Mouse (Mus musculus) right cerebral cortex, adult 2 months (tissue): ENCODE measurements around the gene Fam43a.

Experiments used
- DNase-seq, 2 experiments: peaks; one replicate each; pipeline ENCODE4 v3.0.0; 2021 to 2022; ENCODE audit warnings: low spot score in 2 of 2

Fam43a gene

GRCm38 (mm10) chr16:30595835-30596557 is 3.5 kb upstream of the Fam43a start:
- DNase-seq, result peak in 1 of 2 experiments; percentile 19

DNA sequence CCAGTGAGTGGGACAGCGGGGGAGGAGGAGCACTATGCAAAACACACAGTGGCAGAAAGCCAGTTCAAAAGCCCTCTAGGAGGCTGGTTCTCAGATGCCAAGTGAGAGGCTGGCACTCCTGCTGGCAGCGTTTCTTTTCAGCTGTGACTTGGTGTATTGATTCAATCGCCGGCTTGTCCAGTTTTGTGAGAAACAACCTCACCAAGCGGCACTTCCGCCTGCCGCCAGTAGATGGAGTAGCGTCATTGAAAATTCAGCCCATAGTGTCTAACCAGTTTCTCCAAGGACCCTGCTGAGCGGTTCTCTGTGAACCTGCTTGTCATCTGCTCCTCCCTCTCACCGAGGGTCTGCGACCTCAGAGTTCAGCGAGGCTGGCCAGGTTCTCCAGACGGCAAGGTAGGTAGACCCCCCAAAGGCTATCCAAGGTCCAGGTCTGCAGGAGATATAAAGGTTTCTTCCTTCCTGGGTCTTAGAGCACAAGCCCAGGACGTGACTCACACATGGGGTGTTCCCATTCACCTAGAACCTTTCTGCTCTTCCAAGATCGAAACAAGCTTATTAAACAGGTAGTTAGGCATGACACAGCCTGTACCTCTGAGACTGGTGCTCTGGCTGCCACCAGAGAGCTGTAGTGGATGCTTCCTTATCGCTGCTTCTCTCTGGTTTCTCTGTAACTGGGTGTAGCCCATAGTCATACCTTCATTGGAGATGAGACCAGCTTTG is 2.4 kb upstream of the Fam43a start:
- DNase-seq, result peak; percentile 98 to 99

DNA sequence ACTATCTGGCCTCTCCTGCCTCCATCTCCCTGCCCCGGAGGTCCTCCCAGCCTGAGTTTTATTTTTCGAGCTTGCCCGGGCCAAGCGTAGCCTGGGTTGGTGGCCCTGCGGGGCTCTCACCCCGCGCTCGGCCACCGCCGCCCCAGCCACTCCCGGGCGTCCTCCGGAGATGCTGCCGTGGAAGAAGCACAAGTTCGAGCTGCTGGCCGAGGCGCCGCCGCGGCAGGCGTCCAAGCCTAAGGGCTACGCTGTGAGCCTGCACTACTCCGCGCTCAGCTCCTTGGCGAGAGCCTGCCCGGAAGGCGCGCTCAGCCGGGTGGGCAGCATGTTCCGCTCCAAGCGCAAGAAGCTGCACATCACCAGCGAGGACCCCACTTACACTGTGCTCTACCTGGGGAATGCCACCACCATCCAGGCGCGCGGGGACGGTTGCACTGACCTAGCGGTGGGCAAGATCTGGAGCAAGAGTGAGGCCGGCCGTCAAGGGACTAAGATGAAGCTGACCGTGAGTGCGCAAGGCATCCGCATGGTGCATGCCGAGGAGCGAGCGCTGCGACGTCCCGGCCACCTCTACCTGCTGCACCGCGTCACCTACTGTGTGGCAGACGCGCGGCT is 1.0 kb downstream of the Fam43a start:
- peak; percentile 26 to 54 for DNase-seq

DNA sequence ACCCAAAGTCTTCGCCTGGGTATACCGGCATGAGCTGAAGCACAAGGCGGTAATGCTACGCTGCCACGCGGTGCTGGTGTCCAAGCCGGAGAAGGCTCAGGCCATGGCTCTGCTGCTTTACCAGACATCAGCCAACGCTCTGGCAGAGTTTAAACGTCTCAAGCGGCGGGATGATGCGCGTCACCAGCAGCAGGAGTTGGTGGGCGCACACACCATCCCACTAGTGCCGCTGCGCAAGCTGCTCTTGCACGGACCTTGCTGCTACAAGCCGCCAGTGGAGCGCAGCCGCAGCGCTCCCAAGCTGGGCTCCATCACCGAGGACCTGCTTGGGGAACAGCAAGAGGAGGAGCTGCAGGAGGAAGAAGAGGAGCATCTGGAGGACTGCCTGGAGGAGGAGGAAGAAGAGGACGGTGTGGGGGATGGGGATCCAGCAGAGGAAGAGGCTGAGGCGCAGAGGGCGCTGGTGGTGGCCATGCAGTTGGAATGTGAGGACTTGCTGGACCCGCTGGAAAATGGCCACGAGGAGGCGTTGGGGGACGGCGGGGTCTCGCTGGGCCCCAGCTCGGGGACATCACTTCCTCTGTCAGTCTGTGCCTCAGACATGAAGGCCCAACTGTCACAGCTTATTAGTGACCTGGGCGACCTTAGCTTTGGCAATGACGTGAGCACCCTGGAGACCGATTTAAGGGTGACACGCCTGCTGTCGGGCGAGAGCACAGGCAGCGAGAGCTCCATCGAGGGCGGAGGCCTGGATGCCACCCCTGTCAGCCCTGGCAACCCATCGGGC is 1.7 kb downstream of the Fam43a start:
- peak; percentile 68 to 70 for DNase-seq

DNA sequence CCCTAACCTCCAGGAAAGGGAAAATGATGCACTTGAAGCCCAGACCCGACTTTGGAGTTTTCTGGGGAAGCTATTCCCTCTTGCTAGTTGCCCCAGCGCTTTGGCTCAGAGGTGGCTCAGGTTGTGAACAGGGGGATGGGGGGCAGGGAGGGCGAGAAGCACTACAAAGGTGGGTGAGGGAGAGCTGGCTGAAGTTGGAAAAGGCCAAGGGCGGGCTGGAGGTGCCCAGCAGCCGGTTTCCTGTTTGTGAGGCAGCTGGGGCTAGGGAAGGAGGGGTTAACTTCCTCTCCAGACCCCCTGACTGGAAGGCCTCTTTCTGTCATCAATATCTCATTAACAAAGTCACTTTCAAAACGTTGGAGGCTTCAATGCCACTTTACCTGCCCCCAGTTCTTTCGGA is 2.4 kb downstream of the Fam43a start:
- no peak for DNase-seq

GRCm38 (mm10) chr16:30602684-30603530 is 3.4 kb downstream of the Fam43a start:
- no peak for DNase-seq

DNA sequence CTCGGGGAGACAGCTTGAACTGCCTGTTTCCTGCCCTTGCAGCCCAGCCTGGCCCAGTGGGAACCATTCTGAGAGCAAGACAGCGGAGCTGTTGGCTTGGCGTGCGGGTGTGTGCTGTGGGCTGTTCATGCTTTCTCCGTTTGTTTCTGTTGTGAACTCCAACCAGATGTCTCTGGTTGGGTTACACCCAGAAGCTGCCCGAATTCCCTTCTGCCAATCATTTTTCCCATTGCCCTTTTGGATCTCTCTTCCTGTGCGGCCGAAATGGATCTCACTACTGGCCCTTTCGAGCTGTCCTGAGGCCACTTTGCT is 4.0 kb downstream of the Fam43a start:
- DNase-seq, result no peak

GRCm38 (mm10) chr16:30604061-30604806 is 4.7 kb downstream of the Fam43a start:
- no peak for DNase-seq

GRCm38 (mm10) chr16:30604807-30605137 is 5.2 kb downstream of the Fam43a start:
- DNase-seq, result peak in 1 of 2 experiments; percentile 22

- no peak for DNase-seq
Measured at GRCm38 (mm10) chr16:30605528-30605927, 6.0 kb downstream of the Fam43a start.

DNA sequence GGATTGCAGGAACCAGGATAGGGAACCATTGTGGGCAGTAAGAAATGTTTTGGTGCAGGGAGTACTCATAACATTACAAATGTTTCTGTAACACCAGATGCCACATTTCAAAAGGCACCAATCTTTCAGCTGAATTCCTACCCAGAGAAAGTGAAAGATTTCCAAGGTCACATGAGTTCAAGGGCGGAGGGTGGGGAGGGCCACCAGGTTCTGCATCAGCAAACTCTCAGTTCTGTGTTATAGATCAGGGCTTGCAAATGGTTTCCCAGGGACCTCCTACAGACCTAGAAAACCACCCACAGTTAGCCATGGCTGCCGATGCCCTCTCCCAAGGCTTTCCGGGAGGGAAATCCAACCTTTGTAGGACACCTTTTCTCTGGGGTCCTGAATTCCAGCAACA is 8.3 kb downstream of the Fam43a start:
- no peak for DNase-seq

GRCm38 (mm10) chr16:30611331-30611730 is 11.8 kb downstream of the Fam43a start:
- no peak for DNase-seq

DNA sequence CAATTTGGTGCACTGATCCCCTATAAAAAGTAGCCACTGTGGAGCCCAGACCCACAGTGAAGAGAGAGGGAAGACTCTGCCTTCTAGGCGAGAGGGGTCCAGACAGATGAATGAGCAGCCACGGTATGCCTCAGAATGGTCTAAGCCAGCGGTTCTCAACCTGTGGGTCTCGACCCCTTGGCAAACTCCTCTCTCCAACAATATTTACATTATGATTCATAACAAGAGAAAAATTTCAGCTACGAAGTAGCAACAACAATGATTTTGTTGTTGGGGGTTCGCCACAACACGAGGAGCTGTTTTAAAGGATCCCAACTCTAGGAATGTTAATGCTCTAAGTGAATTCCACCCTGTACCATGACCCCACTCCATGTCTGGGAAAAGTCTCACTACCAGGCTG is 13.6 kb downstream of the Fam43a start:
- DNase-seq, result no peak

DNA sequence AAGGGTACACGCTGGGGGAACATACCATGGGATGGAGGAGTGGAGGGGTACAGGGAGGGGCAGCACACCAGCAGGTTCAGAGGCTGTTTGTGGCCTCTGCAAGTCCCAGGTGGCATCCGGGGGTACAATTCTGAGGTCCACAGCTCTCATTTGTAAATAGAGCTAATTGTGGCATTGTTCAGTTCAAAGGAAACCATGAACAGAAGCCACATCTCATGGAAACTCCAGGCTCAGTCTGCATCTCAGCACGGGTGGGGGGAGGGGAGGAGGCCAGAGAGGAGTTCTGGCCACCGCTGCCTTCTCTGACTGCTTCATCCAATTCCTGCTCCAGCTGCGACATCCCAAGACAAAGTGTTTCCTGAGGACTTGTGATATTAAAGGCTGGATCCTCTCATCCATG is 14.6 kb downstream of the Fam43a start:
- DNase-seq, result no peak

- no peak for DNase-seq
Measured at GRCm38 (mm10) chr16:30614705-30615317, 15.3 kb downstream of the Fam43a start.

- DNase-seq, result no peak
Measured at GRCm38 (mm10) chr16:30616281-30616680, 16.8 kb downstream of the Fam43a start.

- DNase-seq, result no peak
Measured at GRCm38 (mm10) chr16:30623645-30624044, 24.1 kb downstream of the Fam43a start.

DNA sequence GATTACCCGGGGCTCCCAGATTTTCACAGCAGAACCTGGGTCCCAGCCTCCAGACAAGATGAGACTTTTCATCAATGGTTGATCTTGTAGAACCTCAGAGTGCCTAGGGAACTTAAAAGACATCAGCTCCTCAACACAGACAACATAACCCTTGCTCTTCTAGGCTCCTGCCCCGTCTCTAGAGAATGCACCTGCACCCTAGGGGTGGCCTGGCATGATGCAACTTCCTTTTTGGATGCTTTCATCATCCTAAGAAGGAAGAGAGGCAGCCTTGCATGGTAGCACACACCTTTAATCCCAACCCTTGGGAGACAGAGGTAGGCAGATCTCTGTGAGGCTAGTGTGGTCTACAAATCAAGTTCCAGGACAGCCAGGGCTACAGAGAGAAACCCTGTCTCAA is 25.1 kb downstream of the Fam43a start:
- DNase-seq, result no peak

DNA sequence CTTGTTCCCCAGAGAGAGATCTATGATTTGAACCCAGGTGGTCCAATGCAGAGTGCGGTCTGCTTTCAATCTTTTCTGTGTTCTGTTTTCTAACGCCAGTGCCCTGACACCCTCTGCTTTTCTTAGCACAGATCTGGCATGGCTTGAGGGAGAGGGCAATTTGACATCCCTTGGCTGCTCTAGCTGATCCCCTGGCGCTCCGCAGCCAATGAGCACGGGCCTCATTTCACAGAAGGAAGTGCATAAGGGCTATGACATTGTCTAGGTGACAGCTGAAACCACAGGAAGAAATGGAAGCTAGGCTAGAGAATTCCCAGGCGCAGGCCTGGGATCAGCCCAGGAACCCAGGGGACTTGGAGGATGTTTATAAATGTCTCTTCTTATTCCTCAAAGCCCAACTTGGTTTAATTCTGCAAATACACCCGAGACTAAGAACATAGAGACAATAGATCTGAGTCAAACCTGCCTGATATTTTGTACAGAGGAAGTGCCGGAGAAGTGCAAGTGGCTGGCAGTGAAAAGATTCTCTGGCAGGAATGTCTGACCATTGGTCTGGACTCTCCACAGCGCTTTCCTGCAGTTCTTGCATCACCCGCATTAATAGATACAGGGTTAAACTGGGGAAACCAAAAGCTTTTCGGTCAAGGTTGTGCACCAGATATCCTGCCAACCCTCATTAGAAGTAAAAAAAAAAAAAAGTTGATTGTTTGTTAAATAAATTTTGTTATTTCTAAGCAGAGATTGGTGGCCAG is 28.2 kb downstream of the Fam43a start:
- no peak for DNase-seq

- DNase-seq, result no peak
Measured at GRCm38 (mm10) chr16:30628401-30628800, 28.9 kb downstream of the Fam43a start.
